Mouse (Mus musculus) forebrain, embryonic 10.5 days (tissue): ENCODE measurements around the gene L3mbtl3. TPM values are rescaled to one million over a fixed set of nuclear protein-coding genes. Genes with fewer than 3 reads are reported as not detected.

Experiments
- DNase-seq: peaks from one replicate; pipeline ENCODE4 v3.0.0-alpha.2; 2017; ENCODE audit warnings: low spot score; ENCODE audit errors: extremely low spot score
- H3K27ac ChIP-seq: fragments of 300-500 bp; sonication (generic); 2 replicates; pipeline ENCODE4 v1.5.1; 2016; ENCODE audit warnings: mild to moderate bottlenecking
- H3K27me3 ChIP-seq: fragments of 300-500 bp; sonication (generic); 2 replicates; pipeline ENCODE4 v1.6.1; 2016; ENCODE audit warnings: mild to moderate bottlenecking; ENCODE audit not compliant: poor library complexity, severe bottlenecking
- H3K36me3 ChIP-seq: fragments of 300-500 bp; sonication (generic); replicated peaks from 2 replicates; pipeline ENCODE4 v1.6.1; 2016; ENCODE audit warnings: mild to moderate bottlenecking, moderate library complexity
- H3K4me1 ChIP-seq: fragments of 300-500 bp; sonication (generic); 2 replicates; pipeline ENCODE4 v1.6.1; 2016
- H3K4me3 ChIP-seq: fragments of 300-500 bp; sonication (generic); 2 replicates; pipeline ENCODE4 v1.5.1; 2016; ENCODE audit warnings: mild to moderate bottlenecking, moderate library complexity
- H3K9me3 ChIP-seq: fragments of 300-500 bp; sonication (generic); 2 replicates; pipeline ENCODE4 v1.6.1; 2016; ENCODE audit warnings: mild to moderate bottlenecking, moderate library complexity
- WGBS: fragments of 180-500 bp; shearing (Covaris S2); methylation state at CpG from one replicate; pipeline ENCODE4 v1.1.7; 2016; 5-methylcytosine and 5-hydroxymethylcytosine counted together
- polyA plus RNA-seq: library from polyadenylated mRNA; unstranded; fragments of >200 nt; fragmentation: Nextera tagmentation; extraction: Ambion mirVana; gene quantifications from 2 replicates; pipeline ENCODE4 v1.2.1, GENCODE M21; 2016

The L3mbtl3 gene
- polyA plus RNA-seq, 1 experiment from 2014 or later, result 18.5 TPM

- H3K27ac ChIP-seq, result no peak overlapping the region
- H3K4me3 ChIP-seq, result no peak overlapping the region
- DNase-seq, result no peak
- H3K36me3 ChIP-seq, result peaks cover 31% of the 10 kb centered on the region
- H3K27me3 ChIP-seq, result no peaks in the 10 kb centered on the region
- no peaks in the 10 kb centered on the region for H3K9me3 ChIP-seq
- WGBS, result 94% methylated on average over 8 of the region's 8 CpGs
- H3K4me1 ChIP-seq, result 0 out of 2 replicates have a peak, but pooled peaks cover 2% of the 10 kb centered on the region
Measured at GRCm38 (mm10) chr10:26364326-26364856, 11.4 kb downstream of the L3mbtl3 start.

DNA sequence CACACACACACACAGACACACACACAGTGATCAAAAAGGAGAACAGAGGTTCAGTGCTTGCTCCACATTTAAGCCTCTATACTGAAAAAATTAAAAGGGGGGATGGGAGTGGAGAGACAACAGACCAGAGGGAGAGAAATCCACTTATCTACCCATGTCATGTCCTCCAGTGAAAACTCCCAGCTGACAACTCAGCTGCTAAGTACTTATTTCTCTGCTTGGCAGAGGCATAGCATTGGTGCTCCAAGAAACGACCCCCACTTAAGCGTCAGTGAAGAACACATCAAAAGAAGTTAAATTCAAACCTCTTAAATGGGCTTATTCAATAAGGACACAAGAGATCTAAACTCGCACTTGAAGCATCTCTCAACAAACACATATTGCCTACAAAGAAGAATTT lies 12.2 kb downstream of the L3mbtl3 start:
- H3K36me3 ChIP-seq, result peaks cover 30% of the 10 kb centered on the region
- H3K4me1 ChIP-seq, result 0 out of 2 replicates have a peak, but pooled peaks cover 2% of the 10 kb centered on the region
- no peak overlapping the region for H3K27ac ChIP-seq
- H3K4me3 ChIP-seq, result no peak overlapping the region
- WGBS, result 81% methylated on average over 3 of the region's 3 CpGs
- DNase-seq, result no peak
- H3K27me3 ChIP-seq, result no peaks in the 10 kb centered on the region
- no peaks in the 10 kb centered on the region for H3K9me3 ChIP-seq

DNA sequence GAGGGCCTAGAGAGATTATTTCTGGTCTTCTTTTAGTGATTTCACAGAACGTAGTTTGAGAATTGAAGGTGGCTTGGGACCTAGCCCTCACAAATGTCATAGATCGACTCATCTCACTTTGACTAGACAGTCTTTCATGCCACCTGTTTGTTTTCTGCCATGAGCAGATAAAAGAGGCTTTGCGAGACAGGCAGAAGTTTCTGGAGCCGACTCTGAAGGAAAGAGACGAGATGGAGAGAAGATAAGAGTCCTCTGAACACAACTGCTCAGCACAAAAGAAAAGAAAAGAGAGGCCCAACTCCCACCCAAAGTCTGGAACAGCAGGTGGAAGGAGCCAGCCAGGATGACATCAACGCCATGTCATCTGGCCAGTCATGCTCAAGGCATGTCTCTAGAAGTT lies 17.0 kb downstream of the L3mbtl3 start:
- 88% methylated on average over 6 of the region's 6 CpGs for WGBS
- no peak overlapping the region for H3K27ac ChIP-seq

GRCm38 (mm10) chr10:26358231-26358630 lies 17.5 kb downstream of the L3mbtl3 start:
- Histone ChIP-seq H3K36me3 (peaks cover 32% of the 10 kb centered on the region), H3K27ac (no peak overlapping the region), H3K27me3 (no peaks in the 10 kb centered on the region), H3K4me1 (no peaks in the 10 kb centered on the region), H3K9me3 (peaks cover 5% of the 10 kb centered on the region; the same call in 1 of the 2 replicates), H3K4me3 (no peak overlapping the region)
- DNase-seq, result no peak
- 95% methylated on average over 5 of the region's 5 CpGs for WGBS

More for the DNA sequence above, 17.0 kb downstream of the L3mbtl3 start:
- Histone ChIP-seq H3K9me3 (peaks cover 5% of the 10 kb centered on the region; the same call in 1 of the 2 replicates), H3K36me3 (peaks cover 32% of the 10 kb centered on the region), H3K27me3 (no peaks in the 10 kb centered on the region), H3K4me3 (no peak overlapping the region), H3K4me1 (0 out of 2 replicates have a peak, but pooled peaks cover 2% of the 10 kb centered on the region)
- DNase-seq, result no peak

GRCm38 (mm10) chr10:26353781-26354180 lies 22.0 kb downstream of the L3mbtl3 start:
- Histone ChIP-seq H3K4me3 (no peak overlapping the region), H3K4me1 (no peaks in the 10 kb centered on the region), H3K36me3 (peaks cover 55% of the 10 kb centered on the region), H3K27me3 (no peaks in the 10 kb centered on the region), H3K9me3 (peaks cover 8% of the 10 kb centered on the region; the same call in 1 of the 2 replicates), H3K27ac (no peak overlapping the region)
- no peak for DNase-seq
- 63% methylated on average over 4 of the region's 4 CpGs for WGBS

- H3K27ac ChIP-seq, result no peak overlapping the region
- peaks cover 60% of the 10 kb centered on the region for H3K36me3 ChIP-seq
- WGBS, result 95% methylated on average over 7 of the region's 7 CpGs
- no peaks in the 10 kb centered on the region for H3K27me3 ChIP-seq
- H3K4me1 ChIP-seq, result peaks cover 6% of the 10 kb centered on the region; the same call in 1 of the 2 replicates
- H3K9me3 ChIP-seq, result peaks cover 8% of the 10 kb centered on the region; the same call in 1 of the 2 replicates
- no peak for DNase-seq
- H3K4me3 ChIP-seq, result no peak overlapping the region
Measured at GRCm38 (mm10) chr10:26351129-26351738, 24.5 kb downstream of the L3mbtl3 start.

DNA sequence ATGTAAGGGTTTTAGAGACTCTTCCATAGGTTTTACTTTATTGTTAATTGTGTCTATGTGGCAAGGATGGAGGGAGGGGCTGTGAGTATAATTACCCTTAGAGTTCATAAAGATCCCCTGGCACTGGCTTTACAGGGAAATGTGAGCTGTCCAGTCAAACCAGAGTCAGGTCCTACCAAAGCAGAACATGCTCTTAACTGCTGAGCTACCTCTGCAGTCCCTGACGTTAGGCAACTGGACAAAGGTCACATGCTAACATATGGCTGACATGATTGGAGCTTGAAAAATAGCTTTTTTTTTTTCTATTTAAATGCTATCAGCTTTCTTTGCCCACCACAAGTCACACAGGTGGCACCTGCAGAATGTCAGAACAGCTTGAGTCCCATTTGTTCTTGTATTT lies 25.6 kb downstream of the L3mbtl3 start:
- whole genome bisulfite sequencing, result 94% methylated on average over 1 of the region's 1 CpGs

DNA sequence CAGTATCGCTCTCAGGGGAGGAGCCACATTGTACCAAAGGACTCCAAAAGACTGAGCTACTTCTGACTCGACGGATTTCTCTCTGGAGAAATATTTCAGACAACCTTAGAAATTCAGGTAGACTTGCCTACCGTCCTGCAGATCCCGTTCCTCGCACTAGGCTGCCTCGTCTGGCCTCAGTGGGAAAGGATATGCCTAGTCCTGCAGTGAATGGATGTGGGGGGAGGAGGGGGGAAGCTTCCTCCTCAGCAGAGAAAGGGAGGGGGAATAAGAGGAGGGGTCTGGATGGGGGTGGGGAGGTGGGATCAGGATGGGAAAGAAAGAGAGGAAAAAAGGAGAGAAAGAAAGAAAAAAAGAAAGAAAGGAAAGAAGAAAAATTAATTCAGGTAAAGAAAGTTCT lies 28.2 kb downstream of the L3mbtl3 start:
- no peak for DNase-seq

More for the DNA sequence above, 25.6 kb downstream of the L3mbtl3 start:
- H3K9me3 ChIP-seq, result 0 out of 2 replicates have a peak, but pooled peaks cover 2% of the 10 kb centered on the region
- no peaks in the 10 kb centered on the region for H3K27me3 ChIP-seq
- H3K27ac ChIP-seq, result no peak overlapping the region
- no peak for DNase-seq
- peaks cover 49% of the 10 kb centered on the region for H3K36me3 ChIP-seq
- H3K4me3 ChIP-seq, result no peak overlapping the region
- H3K4me1 ChIP-seq, result peaks cover 6% of the 10 kb centered on the region; the same call in 1 of the 2 replicates

DNA sequence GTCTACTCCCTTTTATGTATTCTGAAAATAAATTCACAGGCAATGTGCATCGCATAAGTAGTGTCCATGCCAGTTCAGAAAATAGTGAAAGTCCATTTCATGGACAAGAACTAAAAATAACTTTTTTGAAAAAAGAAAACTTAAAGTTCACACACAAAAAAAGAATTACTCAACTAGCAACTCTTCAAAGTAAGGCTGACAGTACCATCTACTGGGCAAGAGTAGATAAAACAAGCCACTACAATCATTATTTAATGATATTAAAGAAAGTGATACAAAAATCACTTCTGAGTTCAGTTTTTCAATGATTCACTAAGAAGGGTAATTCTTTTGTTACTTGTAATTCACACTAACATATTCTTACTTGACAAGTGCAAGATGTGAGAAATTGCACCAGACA lies 29.9 kb downstream of the L3mbtl3 start:
- Histone ChIP-seq H3K36me3 (peaks cover 74% of the 10 kb centered on the region), H3K27me3 (no peaks in the 10 kb centered on the region), H3K4me3 (no peak overlapping the region), H3K9me3 (0 out of 2 replicates have a peak, but pooled peaks cover 2% of the 10 kb centered on the region), H3K27ac (no peak overlapping the region), H3K4me1 (peaks cover 6% of the 10 kb centered on the region; the same call in 1 of the 2 replicates)
- DNase-seq, result no peak
- 88% methylated on average over 1 of the region's 1 CpGs for WGBS

More for the DNA sequence above, 28.2 kb downstream of the L3mbtl3 start:
- no peak overlapping the region for H3K27ac ChIP-seq
- 0 out of 2 replicates have a peak, but pooled peaks cover 2% of the 10 kb centered on the region for H3K9me3 ChIP-seq
- H3K36me3 ChIP-seq, result peaks cover 68% of the 10 kb centered on the region
- 42% methylated on average over 7 of the region's 7 CpGs for WGBS
- H3K27me3 ChIP-seq, result no peaks in the 10 kb centered on the region
- no peak overlapping the region for H3K4me3 ChIP-seq
- H3K4me1 ChIP-seq, result peaks cover 6% of the 10 kb centered on the region; the same call in 1 of the 2 replicates

DNA sequence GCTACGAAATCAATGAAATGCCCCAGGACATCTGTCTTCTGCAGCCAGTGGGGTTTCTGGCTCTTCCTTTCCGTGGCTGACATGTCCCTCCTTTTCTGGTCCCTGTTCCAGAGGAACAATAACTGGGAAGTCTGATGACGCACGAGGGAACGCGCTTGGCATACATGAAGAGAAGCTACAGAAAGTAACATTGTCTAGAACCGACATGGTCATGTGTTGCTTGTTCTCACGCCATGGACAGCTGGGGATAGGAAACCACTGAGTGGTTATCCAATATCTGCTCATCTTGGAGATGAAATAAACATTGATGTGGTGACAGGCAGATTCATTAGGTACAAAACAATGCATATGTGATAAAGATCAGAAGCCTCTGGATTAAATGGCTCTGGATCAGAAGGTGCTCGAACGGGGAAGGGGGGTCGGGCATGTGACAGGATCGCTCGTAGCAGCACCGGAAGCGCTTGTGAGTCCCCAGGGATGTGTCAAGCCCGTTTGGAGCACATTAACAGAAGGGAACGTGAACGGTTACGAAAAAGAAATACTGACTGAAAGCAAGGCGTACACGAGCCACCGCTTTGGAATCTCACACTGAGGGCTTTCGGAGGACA lies 37.8 kb downstream of the L3mbtl3 start:
- Histone ChIP-seq H3K36me3 (peaks cover 95% of the 10 kb centered on the region), H3K27ac (no peak overlapping the region), H3K4me1 (peaks cover 8% of the 10 kb centered on the region), H3K9me3 (no peaks in the 10 kb centered on the region), H3K4me3 (no peak overlapping the region), H3K27me3 (0 out of 2 replicates have a peak, but pooled peaks cover 5% of the 10 kb centered on the region)
- DNase-seq, result no peak
- WGBS, result 93% methylated on average over 23 of the region's 23 CpGs

GRCm38 (mm10) chr10:26333966-26334365 lies 41.8 kb downstream of the L3mbtl3 start:
- H3K4me1 ChIP-seq, result peaks cover 17% of the 10 kb centered on the region
- peaks cover 82% of the 10 kb centered on the region for H3K36me3 ChIP-seq
- WGBS, result 38% methylated on average over 5 of the region's 5 CpGs
- H3K27ac ChIP-seq, result no peak overlapping the region
- H3K27me3 ChIP-seq, result peaks cover 39% of the 10 kb centered on the region
- no peak overlapping the region for H3K4me3 ChIP-seq
- H3K9me3 ChIP-seq, result no peaks in the 10 kb centered on the region
- DNase-seq, result no peak

GRCm38 (mm10) chr10:26332781-26333180 lies 43.0 kb downstream of the L3mbtl3 start:
- Histone ChIP-seq H3K27ac (no peak overlapping the region), H3K9me3 (no peaks in the 10 kb centered on the region), H3K4me1 (peaks cover 28% of the 10 kb centered on the region), H3K27me3 (peaks cover 47% of the 10 kb centered on the region), H3K36me3 (peaks cover 71% of the 10 kb centered on the region), H3K4me3 (no peak overlapping the region)
- DNase-seq, result no peak
- 19% methylated on average over 2 of the region's 2 CpGs for WGBS

DNA sequence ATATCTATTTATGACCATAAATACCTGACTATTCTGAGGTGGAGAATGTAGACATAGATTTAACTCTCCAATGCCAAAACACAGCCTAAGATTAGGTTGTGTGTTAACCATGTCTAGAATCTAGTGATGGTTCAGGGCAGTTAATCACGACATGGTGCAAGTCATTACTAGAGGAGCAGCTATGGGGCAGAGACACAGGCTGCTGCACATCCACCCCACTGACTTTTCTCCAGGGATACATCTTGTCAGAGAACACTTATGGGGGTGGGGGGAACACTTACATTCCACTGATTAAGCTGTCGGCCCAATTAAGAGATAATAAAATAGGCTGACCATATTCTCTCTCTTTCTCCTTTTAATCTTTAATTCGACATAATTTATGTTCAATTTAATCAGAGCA lies 46.9 kb downstream of the L3mbtl3 start:
- Histone ChIP-seq H3K27ac (no peak overlapping the region), H3K36me3 (peaks cover 70% of the 10 kb centered on the region), H3K9me3 (no peaks in the 10 kb centered on the region), H3K27me3 (peaks cover 73% of the 10 kb centered on the region), H3K4me3 (no peak overlapping the region), H3K4me1 (peaks cover 30% of the 10 kb centered on the region)
- DNase-seq, result no peak
- WGBS, result 71% methylated on average over 3 of the region's 3 CpGs
